Mouse (Mus musculus) cerebellum, postnatal 36 days (tissue): Measurements from ENCODE around the gene Lingo2.

Source experiments
- DNase-seq, 2 experiments: peaks; one replicate each; pipeline ENCODE4 v3.0.0; 2021 to 2022; ENCODE audit warnings: mixed read lengths in 2 of 2

Gene Lingo2

GRCm38 (mm10) chr4:36951150-36951954, at the start of gene Lingo2:
Lingo2 (minus strand) TSS chr4:36951747.
- DNase-seq: peak in 1 of 2 experiments; percentile 7

- DNase-seq: no peak
Measured at GRCm38 (mm10) chr4:36973358-36973757, 21.8 kb upstream of the Lingo2 start.

- no peak for DNase-seq
Measured at GRCm38 (mm10) chr4:36952431-36953429, 1.2 kb upstream of the Lingo2 start.

- no peak for DNase-seq
Measured at GRCm38 (mm10) chr4:36951955-36952215, 338 bp upstream of the Lingo2 start.

- DNase-seq: no peak
Measured at GRCm38 (mm10) chr4:36950790-36951149, 777 bp downstream of the Lingo2 start.

GRCm38 (mm10) chr4:36950021-36950751, 1.4 kb downstream of the Lingo2 start:
- peak in 1 of 2 experiments; percentile 28 for DNase-seq

- no peak for DNase-seq
Measured at GRCm38 (mm10) chr4:36890810-36891209, 60.7 kb downstream of the Lingo2 start.

GRCm38 (mm10) chr4:36890365-36890764, 61.2 kb downstream of the Lingo2 start:
- no peak for DNase-seq

GRCm38 (mm10) chr4:36874781-36875180, 76.8 kb downstream of the Lingo2 start:
- DNase-seq: no peak

GRCm38 (mm10) chr4:36824982-36825381, 126.6 kb downstream of the Lingo2 start:
- DNase-seq: no peak

GRCm38 (mm10) chr4:36821914-36822313, 129.6 kb downstream of the Lingo2 start:
- no peak for DNase-seq

GRCm38 (mm10) chr4:36775088-36775487, 176.5 kb downstream of the Lingo2 start:
- no peak for DNase-seq

- DNase-seq: no peak
Measured at GRCm38 (mm10) chr4:36730691-36731090, 220.9 kb downstream of the Lingo2 start.

- DNase-seq: no peak
Measured at GRCm38 (mm10) chr4:36716411-36716810, 235.1 kb downstream of the Lingo2 start.

GRCm38 (mm10) chr4:36698888-36699287, 252.7 kb downstream of the Lingo2 start:
- no peak for DNase-seq

GRCm38 (mm10) chr4:36696810-36697209, 254.7 kb downstream of the Lingo2 start:
- no peak for DNase-seq

- DNase-seq: no peak
Measured at GRCm38 (mm10) chr4:36659920-36660319, 291.6 kb downstream of the Lingo2 start.

- no peak for DNase-seq
Measured at GRCm38 (mm10) chr4:36647753-36648152, 303.8 kb downstream of the Lingo2 start.

- no peak for DNase-seq
Measured at GRCm38 (mm10) chr4:36635666-36636065, 315.9 kb downstream of the Lingo2 start.

- no peak for DNase-seq
Measured at GRCm38 (mm10) chr4:36576801-36577200, 374.7 kb downstream of the Lingo2 start.

- DNase-seq: no peak
Measured at GRCm38 (mm10) chr4:36576256-36576655, 375.3 kb downstream of the Lingo2 start.

GRCm38 (mm10) chr4:36566544-36566943, 385.0 kb downstream of the Lingo2 start:
- DNase-seq: no peak

GRCm38 (mm10) chr4:36560997-36561396, 390.6 kb downstream of the Lingo2 start:
- no peak for DNase-seq
